Mouse (Mus musculus) stomach, embryonic 14.5 days (tissue): ENCODE data around the gene Bud13. TPM values are rescaled to one million over a fixed set of nuclear protein-coding genes. Genes with fewer than 3 reads are reported as not detected.

ENCODE experiments used
- polyA plus RNA-seq: library from polyadenylated mRNA; unstranded; fragments of >200 nt; fragmentation: Nextera tagmentation; extraction: Ambion mirVana; gene quantifications from 2 replicates; pipeline ENCODE4 v1.2.1, GENCODE M21; 2014

Bud13 gene
- polyA plus RNA-seq, 1 experiment from 2014 or later: 24.1 TPM

Other genes with a start within 250 kb of the Bud13 start
- 70.2 and 73.0 TPM in 2 replicates for gene Apoa1, start 54.4 kb upstream of the Bud13 start, polyA plus RNA-seq
- not detected in 2 replicates for gene Apoc3, start 47.4 kb upstream of the Bud13 start, polyA plus RNA-seq
- 0.67 and 1.2 TPM in 2 replicates for gene Apoa4, start 42.3 kb upstream of the Bud13 start, polyA plus RNA-seq
- not detected in 2 replicates for gene Apoa5, start 14.4 kb upstream of the Bud13 start, polyA plus RNA-seq
- 49.6 and 59.2 TPM in 2 replicates for gene Zpr1, start 9.9 kb upstream of the Bud13 start, polyA plus RNA-seq
- gene 4931429L15Rik, start 37.0 kb downstream of the Bud13 start, polyA plus RNA-seq: not detected in 2 replicates